Mouse (Mus musculus) pancreas, adult 10 weeks (tissue): ENCODE measurements around the gene Slc36a2. TPM values are rescaled to one million over a fixed set of nuclear protein-coding genes. Genes with fewer than 3 reads are reported as not detected.

Experiments used
- polyA plus RNA-seq: library from polyadenylated mRNA; stranded (reverse); fragments of 350-450 nt; fragmentation: Illumina TruSeq; extraction: RNeasy Lipid Tissue Mini Kit (QIAGEN cat#74804); gene quantifications from one replicate; pipeline ENCODE4 v1.2.3, GENCODE M21; 2015; ENCODE audit warnings: low read depth, low replicate concordance; ENCODE audit not compliant: insufficient read depth

Slc36a2 gene
- polyA plus RNA-seq = 3.4 TPM

DNA sequence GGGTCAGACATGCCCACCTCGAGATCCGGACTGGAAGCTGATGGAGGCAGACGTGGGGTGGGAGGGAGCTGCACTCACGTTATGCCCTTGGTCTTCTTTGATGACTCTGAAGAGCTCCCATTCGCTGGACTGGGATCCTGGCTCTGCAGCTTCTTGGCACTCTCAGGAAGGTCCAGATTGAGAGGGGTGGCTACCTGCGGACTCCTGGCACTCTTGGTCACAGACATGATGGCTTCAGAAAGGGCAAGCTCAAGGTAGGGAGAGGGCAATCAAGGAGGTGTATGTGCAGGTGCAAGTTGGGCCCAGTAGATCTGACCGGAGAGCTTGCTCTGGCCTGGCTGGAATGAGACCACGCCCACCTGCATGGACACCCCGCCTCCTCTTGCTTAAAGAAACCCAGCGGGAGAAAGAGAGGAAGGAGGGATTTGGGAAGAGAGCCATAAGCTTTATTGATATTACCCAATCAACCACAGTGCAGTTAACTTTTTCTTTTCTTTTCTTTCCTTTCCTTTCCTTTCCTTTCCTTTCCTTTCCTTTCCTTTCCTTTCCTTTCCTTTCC, at the start of gene Slc36a2:
Gene Slc36a2, minus strand, starts transcription at position 345 of the 559 bp plus-strand sequence.

DNA sequence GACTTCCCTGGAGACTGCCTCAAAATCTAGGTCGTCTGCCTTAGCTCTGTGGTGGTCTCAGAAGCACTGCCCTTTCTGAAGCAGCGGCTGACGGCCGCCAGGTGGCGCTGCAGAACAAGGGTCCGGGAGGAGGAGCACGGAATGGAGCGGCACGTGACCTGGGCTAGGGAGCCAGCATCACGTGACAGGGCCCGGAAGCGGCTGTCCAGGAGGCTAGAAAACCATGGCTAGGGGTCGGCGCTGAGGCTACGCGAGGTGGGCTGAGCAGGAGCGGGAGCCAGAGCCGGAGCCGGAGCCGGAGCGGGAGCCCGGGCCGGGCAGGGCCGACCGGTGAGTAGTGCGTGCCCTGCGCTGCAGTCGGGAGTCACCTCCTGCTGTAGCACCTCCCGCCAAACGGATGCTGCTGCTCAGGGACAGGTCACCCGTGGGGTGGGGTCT, 19.3 kb upstream of the Slc36a2 start, which contains the start of gene Slc36a1:
Gene Slc36a1, plus strand, starts transcription at position 192 of the 438 bp plus-strand sequence.

GRCm38 (mm10) chr11:55151608-55152007, 33.3 kb downstream of the Slc36a2 start, which contains the start of gene Slc36a3:
Gene Slc36a3, minus strand, starts transcription at chr11:55151708.

Other genes with a start within 250 kb of the Slc36a2 start
- 5.6 TPM for gene Tnip1, start 222.2 kb downstream of the Slc36a2 start, polyA plus RNA-seq
- gene Anxa6, start 151.6 kb downstream of the Slc36a2 start, polyA plus RNA-seq = 29.6 TPM
- 1.2 TPM for gene Ccdc69, start 106.9 kb downstream of the Slc36a2 start, polyA plus RNA-seq
- 8.0 TPM for gene Gm2a, start 87.0 kb downstream of the Slc36a2 start, polyA plus RNA-seq
- gene Slc36a3, start 33.4 kb downstream of the Slc36a2 start, polyA plus RNA-seq = not detected
- 7.1 TPM for gene Slc36a1, start 19.3 kb upstream of the Slc36a2 start, polyA plus RNA-seq
- 0.07 TPM for gene Fat2, start 151.5 kb upstream of the Slc36a2 start, polyA plus RNA-seq
- gene Sparc, start 238.1 kb upstream of the Slc36a2 start, polyA plus RNA-seq = 171 TPM